Mouse (Mus musculus) CH12.LX (cell line): Measurements from ENCODE around the gene Rnaseh2c. TPM values are rescaled to one million over a fixed set of nuclear protein-coding genes. Genes with fewer than 3 reads are reported as not detected.

Source experiments
- DNase-seq: peaks from one replicate; pipeline ENCODE4 v3.0.0-alpha.2; 2013; ENCODE audit errors: extremely low read depth
- H3K27ac ChIP-seq: 2 replicates; pipeline ENCODE4 v1.5.1; 2012; ENCODE audit warnings: low read depth, mild to moderate bottlenecking, control low read depth, moderate library complexity; ENCODE audit not compliant: insufficient read depth
- H3K27me3 ChIP-seq: replicated peaks from 2 replicates; pipeline ENCODE3; 2012; ENCODE audit warnings: inconsistent platforms
- H3K36me3 ChIP-seq, 2 experiments: replicated peaks in 1 of 2; 2 replicates each; pipeline versions ENCODE3 to v1.6.1; 2012; ENCODE audit warnings: inconsistent platforms in 1 of 2, low read length in 1 of 2, mild to moderate bottlenecking in 1 of 2, mixed read lengths in 1 of 2, moderate library complexity in 1 of 2; ENCODE audit not compliant: control insufficient read depth in 1 of 2, insufficient read depth in 1 of 2
- H3K4me1 ChIP-seq, 2 experiments: 2 replicates each; pipeline ENCODE4 v1.6.1; 2012; ENCODE audit warnings: inconsistent platforms in 1 of 2, moderate library complexity in 1 of 2; ENCODE audit not compliant: insufficient read depth in 2 of 2, control insufficient read depth in 1 of 2
- H3K4me2 ChIP-seq: 2 replicates; pipeline ENCODE4 v1.6.1; 2012; ENCODE audit warnings: low read depth, mild to moderate bottlenecking, control low read depth; ENCODE audit not compliant: poor library complexity, insufficient read depth, severe bottlenecking
- H3K4me3 ChIP-seq, 3 experiments: fragments of 150-350 bp in 1 of 3; sonication (generic) in 1 of 3; replicated peaks in 1 of 3; 2 replicates each; pipeline versions ENCODE3 to v1.5.1; 2011 to 2012; ENCODE audit warnings: low read depth in 2 of 3, low read length in 2 of 3, mild to moderate bottlenecking in 2 of 3, moderate library complexity in 2 of 3, control low read depth in 1 of 3, improper control_type of control experiment in 1 of 3, inconsistent platforms in 1 of 3, mixed read lengths in 1 of 3; ENCODE audit not compliant: poor library complexity in 1 of 3
- H3K79me2 ChIP-seq: replicated peaks from 2 replicates; pipeline ENCODE4 v1.6.1; 2012; ENCODE audit warnings: mild to moderate bottlenecking, moderate library complexity; ENCODE audit not compliant: control insufficient read depth, poor library complexity, insufficient read depth, severe bottlenecking; ENCODE audit errors: extremely low read depth
- H3K9ac ChIP-seq: 2 replicates; pipeline ENCODE4 v1.6.1; 2012; ENCODE audit warnings: low read depth, mild to moderate bottlenecking, control low read depth, moderate library complexity; ENCODE audit not compliant: insufficient read depth
- H3K9me3 ChIP-seq: replicated peaks from 2 replicates; pipeline ENCODE3; 2012; ENCODE audit warnings: low read length, inconsistent platforms, mixed read lengths
- BHLHE40 ChIP-seq: IDR thresholded peaks from 2 replicates; pipeline ENCODE4 v1.6.1; 2011; ENCODE audit warnings: mild to moderate bottlenecking, low read depth, low read length, improper control_type of control experiment
- E2F4 ChIP-seq: IDR thresholded peaks from 2 replicates; pipeline ENCODE4 v1.6.1; 2011; ENCODE audit warnings: low read depth, low read length, improper control_type of control experiment; ENCODE audit not compliant: insufficient replicate concordance
- EP300 ChIP-seq: IDR thresholded peaks from 2 replicates; pipeline ENCODE4 v1.6.1; 2011; ENCODE audit warnings: low read length, improper control_type of control experiment
- ETS1 ChIP-seq: conservative IDR thresholded peaks from 2 replicates; pipeline ENCODE4 v1.6.1; 2012; ENCODE audit warnings: low read depth, mild to moderate bottlenecking, inconsistent platforms, low read length, improper control_type of control experiment, moderate library complexity
- HCFC1 ChIP-seq: IDR thresholded peaks from 2 replicates; pipeline ENCODE4 v1.6.1; 2012; ENCODE audit warnings: low read depth, mild to moderate bottlenecking, inconsistent platforms, low read length, improper control_type of control experiment
- IRF4 ChIP-seq: IDR thresholded peaks from 2 replicates; pipeline ENCODE4 v1.6.1; 2014; ENCODE audit warnings: low read depth, mild to moderate bottlenecking, inconsistent platforms, low read length, improper control_type of control experiment
- JUN ChIP-seq: IDR thresholded peaks from 2 replicates; pipeline ENCODE4 v1.6.1; 2011; ENCODE audit warnings: low read depth, mild to moderate bottlenecking, low read length, improper control_type of control experiment, moderate library complexity; ENCODE audit not compliant: insufficient read depth
- JUND ChIP-seq: conservative IDR thresholded peaks from 2 replicates; pipeline ENCODE4 v1.6.1; 2011; ENCODE audit warnings: low read depth, low read length, improper control_type of control experiment
- MAZ ChIP-seq: IDR thresholded peaks from 2 replicates; pipeline ENCODE4 v1.6.1; 2012; ENCODE audit warnings: low read depth, mild to moderate bottlenecking, inconsistent platforms, low read length, improper control_type of control experiment, moderate library complexity
- MEF2A ChIP-seq: IDR thresholded peaks from 2 replicates; pipeline ENCODE4 v1.6.1; 2014; ENCODE audit warnings: low read depth, mild to moderate bottlenecking, inconsistent platforms, low read length, improper control_type of control experiment, borderline replicate concordance
- MXI1 ChIP-seq: IDR thresholded peaks from 2 replicates; pipeline ENCODE4 v1.6.1; 2011; ENCODE audit warnings: mild to moderate bottlenecking, low read depth, low read length, improper control_type of control experiment
- NRF1 ChIP-seq: IDR thresholded peaks from 2 replicates; pipeline ENCODE4 v1.6.1; 2014; ENCODE audit warnings: low read depth, mild to moderate bottlenecking, inconsistent platforms, low read length, improper control_type of control experiment, moderate library complexity
- PAX5 ChIP-seq: IDR thresholded peaks from 2 replicates; pipeline ENCODE4 v1.6.1; 2012; ENCODE audit warnings: low read length, inconsistent platforms, mixed read lengths
- POLR2A ChIP-seq: IDR thresholded peaks from 2 replicates; pipeline ENCODE4 v1.6.1; 2011; ENCODE audit warnings: low read depth, mild to moderate bottlenecking, improper control_type of control experiment, low read length
- POLR2AphosphoS2 ChIP-seq: IDR thresholded peaks from 2 replicates; pipeline ENCODE4 v1.6.1; 2011; ENCODE audit warnings: low read depth, low read length, improper control_type of control experiment
- RAD21 ChIP-seq: IDR thresholded peaks from 2 replicates; pipeline ENCODE4 v1.6.1; 2011; ENCODE audit warnings: low read depth, mild to moderate bottlenecking, low read length, improper control_type of control experiment, moderate library complexity
- SMC3 ChIP-seq: IDR thresholded peaks from 2 replicates; pipeline ENCODE4 v1.6.1; 2011; ENCODE audit warnings: low read depth, low read length, improper control_type of control experiment
- TBP ChIP-seq: conservative IDR thresholded peaks from 2 replicates; pipeline ENCODE4 v1.6.1; 2011; ENCODE audit warnings: low read depth, low read length, improper control_type of control experiment
- UBTF ChIP-seq: IDR thresholded peaks from 2 replicates; pipeline ENCODE4 v1.6.1; 2012; ENCODE audit warnings: low read depth, mild to moderate bottlenecking, inconsistent platforms, low read length, improper control_type of control experiment, moderate library complexity
- USF1 ChIP-seq: IDR thresholded peaks from 2 replicates; pipeline ENCODE4 v1.6.1; 2014; ENCODE audit warnings: low read depth, mild to moderate bottlenecking, inconsistent platforms, low read length, improper control_type of control experiment
- ZC3H11A ChIP-seq: IDR thresholded peaks from 2 replicates; pipeline ENCODE4 v1.6.1; 2012; ENCODE audit warnings: low read depth, mild to moderate bottlenecking, inconsistent platforms, low read length, improper control_type of control experiment
- ZKSCAN1 ChIP-seq: IDR thresholded peaks from 2 replicates; pipeline ENCODE4 v1.6.1; 2012; ENCODE audit warnings: low read depth, inconsistent platforms, low read length, improper control_type of control experiment, borderline replicate concordance
- ZMIZ1 ChIP-seq: IDR thresholded peaks from 2 replicates; pipeline ENCODE4 v1.6.1; 2012; ENCODE audit warnings: low read depth, mild to moderate bottlenecking, inconsistent platforms, low read length, improper control_type of control experiment
- dilution Hi-C: fragments of 300-500 bp; cut with MboI; formaldehyde crosslinking; loops from 2 replicates; pipeline ENCODE4 v1.14.3; 2020; ENCODE audit warnings: low sequenced_read_pairs; ENCODE audit not compliant: extremely low pct_unique_long_range_greater_than_20kb, extremely low pct_ligation_motif_present
- in situ Hi-C: fragments of 300-500 bp; cut with MboI; formaldehyde crosslinking; loops from 3 replicates; pipeline ENCODE4 v1.14.3; 2019; ENCODE audit warnings: low sequenced_read_pairs, low pct_ligation_motif_present, low pct_unique_long_range_greater_than_20kb, mixed read lengths
- polyA plus RNA-seq: library from polyadenylated mRNA; unstranded; fragments of >175 nt; gene quantifications from 2 replicates; pipeline ENCODE4 v1.2.1, GENCODE M21; 2012; ENCODE audit warnings: low read depth; ENCODE audit not compliant: insufficient read length
- total RNA-seq, 2 experiments: library from RNA; depleted of rRNA; stranded (reverse); fragments of 300-350 nt in 1 of 2; fragments of >200 nt in 1 of 2; gene quantifications; 2 replicates each; pipeline ENCODE4 v1.2.3; 2012 to 2014

Rnaseh2c gene
- total and polyA plus RNA-seq, 3 experiments: 54.2 to 124 (median 79.0) TPM

DNA sequence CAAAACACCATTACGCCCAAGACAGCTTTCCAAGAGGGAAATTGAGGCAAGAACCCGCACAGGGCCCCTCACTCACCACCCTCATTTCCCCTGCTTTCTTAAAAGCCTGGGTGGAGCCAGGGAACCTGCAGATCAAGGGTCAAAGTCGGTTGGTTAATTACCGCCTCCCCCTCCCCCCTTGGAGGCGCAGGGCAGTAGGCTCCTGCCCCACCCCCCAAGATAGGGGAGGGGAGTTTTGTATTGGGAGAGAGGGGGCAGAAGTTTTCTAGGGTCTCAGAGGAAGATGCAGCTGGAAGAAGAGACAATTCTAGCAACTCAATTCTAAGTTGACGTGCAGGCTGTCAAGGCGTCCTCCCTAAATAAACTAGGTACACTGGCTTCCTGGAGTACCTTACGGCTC, 42.4 kb upstream of the Rnaseh2c start:
- Histone ChIP-seq H3K4me2 (no peak overlapping the region), H3K9me3 (peaks cover 18% of the 10 kb centered on the region), H3K4me1 (no peaks in the 10 kb centered on the region), H3K36me3 (no peaks in the 10 kb centered on the region), H3K79me2 (no peaks in the 10 kb centered on the region), H3K27ac (no peak overlapping the region), H3K4me3 (no peak overlapping the region), H3K9ac (no peak overlapping the region), H3K27me3 (peaks cover 76% of the 10 kb centered on the region)
- in situ Hi-C loops (no loop called here), dilution Hi-C loops (no loop called here)
- TF ChIP-seq NRF1 (no peak), TBP (no peak), MEF2A (no peak), JUN (no peak), POLR2A (no peak), IRF4 (no peak), ZMIZ1 (no peak), RAD21 (no peak), JUND (no peak), PAX5 (no peak), MXI1 (no peak), BHLHE40 (no peak)
- no peak for DNase-seq

GRCm38 (mm10) chr19:5559631-5560456, 41.8 kb upstream of the Rnaseh2c start:
- TF ChIP-seq POLR2AphosphoS2 (no peak), ZC3H11A (no peak), USF1 (no peak), EP300 (no peak), MAZ (no peak), IRF4 (no peak), E2F4 (no peak), ZKSCAN1 (no peak), TBP (no peak), HCFC1 (no peak), PAX5 (no peak), SMC3 (no peak), BHLHE40 (no peak), MEF2A (no peak), UBTF (no peak), ETS1 (no peak)
- no peaks in the 10 kb centered on the region for H3K4me1 ChIP-seq
- no peaks in the 10 kb centered on the region for H3K36me3 ChIP-seq
- no peak for DNase-seq
- H3K4me3 ChIP-seq: peak overlapping the region in 1 of 3 experiments; percentile 3
- H3K27me3 ChIP-seq: peaks cover 81% of the 10 kb centered on the region
- dilution Hi-C loops: no loop called here
- no peaks in the 10 kb centered on the region for H3K79me2 ChIP-seq
- H3K27ac ChIP-seq: no peak overlapping the region
- no peak overlapping the region for H3K9ac ChIP-seq
- H3K9me3 ChIP-seq: peaks cover 18% of the 10 kb centered on the region
- in situ Hi-C loops: loop anchor here (5.0 kb wide), 1 partner anchor 33 kb away; no protein-coding TSS in a partner anchor
- H3K4me2 ChIP-seq: peak overlapping the region; percentile 27; the same call in 1 of the 2 replicates
